Mouse (Mus musculus) right cerebral cortex, postnatal 14 days (tissue): ENCODE data around the gene Gpa33.

Experiments used
- DNase-seq: peaks from one replicate; pipeline ENCODE4 v3.0.0; 2022

Gene Gpa33

DNA sequence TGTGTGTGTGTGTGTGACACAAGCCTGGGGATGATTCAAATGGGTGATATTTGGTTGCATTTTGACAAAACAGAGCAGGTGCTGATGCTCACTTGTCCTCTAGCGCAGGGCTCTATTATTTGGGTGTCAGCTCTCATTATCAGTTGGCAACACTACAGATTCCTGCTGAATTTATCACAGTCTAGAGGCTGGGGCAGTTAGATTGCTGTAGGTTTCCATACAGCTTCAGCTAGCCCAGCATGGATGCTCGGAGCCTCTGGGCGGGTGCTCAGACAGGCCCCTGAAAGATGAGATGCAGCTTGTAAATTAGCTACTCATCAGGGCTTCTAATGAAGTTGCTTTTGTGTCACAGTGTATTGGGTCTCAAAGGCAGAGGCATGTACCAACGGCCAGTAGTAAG, 37.4 kb downstream of the Gpa33 start:
- no peak for DNase-seq

DNA sequence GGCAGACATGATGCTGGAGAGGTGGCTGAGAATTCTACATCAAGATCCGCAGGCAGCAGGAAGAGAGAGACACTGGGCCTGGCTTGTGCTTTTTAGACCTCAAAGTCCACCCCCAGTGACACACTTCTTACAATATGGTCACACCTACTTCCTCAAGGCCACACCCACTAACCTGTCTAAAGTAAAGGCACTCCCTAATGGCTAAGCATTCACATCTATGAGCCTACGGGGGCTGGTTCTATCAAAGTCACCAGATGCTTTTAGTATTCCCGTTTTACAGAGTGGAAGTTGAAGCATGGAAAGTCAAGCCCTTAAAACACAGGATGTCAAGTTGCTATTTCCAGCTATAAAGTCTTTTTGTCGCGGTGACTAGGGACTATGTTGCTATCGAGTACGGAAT, 38.0 kb downstream of the Gpa33 start:
- DNase-seq = no peak

GRCm38 (mm10) chr1:166169713-166170112, 39.7 kb downstream of the Gpa33 start:
- DNase-seq = no peak

DNA sequence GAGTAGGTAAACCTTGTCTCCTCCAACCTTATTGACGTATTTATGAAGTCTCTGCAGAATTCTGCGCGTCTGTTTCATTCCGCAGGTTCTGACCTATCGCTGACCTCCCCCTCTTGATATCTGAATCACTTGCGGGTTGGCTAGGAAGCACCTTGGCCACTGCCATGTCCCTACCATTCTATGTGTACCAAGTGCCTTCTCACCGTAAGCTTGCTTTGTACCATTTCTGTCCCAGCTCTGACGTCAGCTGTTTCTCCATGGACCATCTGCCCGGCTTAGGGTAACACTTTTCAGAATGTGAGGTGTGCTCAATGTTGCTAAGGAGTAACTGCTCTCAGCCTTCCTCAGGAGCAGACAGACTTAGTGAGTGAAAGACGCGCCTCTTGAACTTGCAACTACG, 40.8 kb downstream of the Gpa33 start:
- no peak for DNase-seq

DNA sequence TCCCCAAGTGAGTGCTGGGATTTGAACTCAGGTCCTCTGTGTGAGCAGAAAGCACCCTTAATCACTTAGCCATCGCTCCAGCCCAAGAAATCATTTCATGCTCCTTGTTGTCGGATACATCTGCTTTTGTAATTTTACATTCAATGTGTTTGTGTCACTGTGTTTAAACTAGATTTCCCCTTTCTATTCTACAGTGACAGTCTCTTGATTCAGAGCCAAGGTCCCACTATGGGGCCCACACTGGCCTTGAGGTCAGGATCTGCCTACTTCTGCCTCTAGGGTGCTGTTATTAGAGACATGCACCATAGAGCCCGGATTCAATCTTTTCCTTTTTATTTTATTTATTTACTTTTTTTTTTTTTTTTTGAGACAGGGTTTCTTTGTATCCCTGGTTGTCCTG, 43.0 kb downstream of the Gpa33 start:
- no peak for DNase-seq

DNA sequence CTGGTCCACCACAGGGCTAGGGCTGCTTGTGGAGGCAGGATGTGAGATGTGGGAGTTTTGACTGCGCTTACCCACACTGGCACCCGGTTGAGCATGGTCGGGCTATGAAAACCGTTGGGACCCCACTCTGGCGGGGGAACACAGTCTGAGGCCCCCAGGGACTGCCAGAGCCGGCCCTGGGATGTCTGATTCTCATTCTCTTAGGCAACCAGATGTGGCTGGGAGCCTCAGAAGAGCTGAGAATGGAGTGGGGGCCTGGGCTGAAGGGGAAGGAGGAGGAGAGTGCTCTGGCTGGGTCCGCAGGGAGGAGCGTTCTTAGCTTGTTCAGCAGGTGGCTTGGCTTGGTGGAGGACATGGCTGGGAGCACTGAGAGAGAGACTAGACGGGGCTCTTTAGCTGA, 43.6 kb downstream of the Gpa33 start:
- no peak for DNase-seq

- no peak for DNase-seq
Observed at GRCm38 (mm10) chr1:166181510-166181909, 51.5 kb downstream of the Gpa33 start.

- no peak for DNase-seq
Observed at GRCm38 (mm10) chr1:166182952-166183627, 53.1 kb downstream of the Gpa33 start.

GRCm38 (mm10) chr1:166184391-166185229, 54.6 kb downstream of the Gpa33 start:
- no peak for DNase-seq

GRCm38 (mm10) chr1:166185357-166185756, 55.3 kb downstream of the Gpa33 start:
- no peak for DNase-seq

DNA sequence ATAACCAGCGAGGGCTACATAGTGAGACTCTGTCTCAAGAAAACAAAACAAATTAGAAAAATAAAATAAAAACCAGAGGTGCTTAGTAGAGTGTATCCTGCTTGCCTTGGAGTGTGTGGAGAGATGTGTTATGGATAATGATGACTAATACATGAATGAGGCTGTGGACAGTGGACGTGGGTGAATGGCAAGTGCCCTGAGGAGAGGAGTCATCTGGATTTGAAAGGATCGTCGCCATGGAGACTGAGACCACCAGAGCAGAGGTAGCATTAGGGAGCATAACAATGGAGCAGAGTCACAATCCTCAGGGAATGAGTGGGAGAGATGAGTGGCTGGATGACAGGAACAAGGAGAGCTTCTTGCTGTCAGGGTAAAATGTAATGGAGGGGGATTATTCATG, 59.8 kb downstream of the Gpa33 start:
- no peak for DNase-seq

DNA sequence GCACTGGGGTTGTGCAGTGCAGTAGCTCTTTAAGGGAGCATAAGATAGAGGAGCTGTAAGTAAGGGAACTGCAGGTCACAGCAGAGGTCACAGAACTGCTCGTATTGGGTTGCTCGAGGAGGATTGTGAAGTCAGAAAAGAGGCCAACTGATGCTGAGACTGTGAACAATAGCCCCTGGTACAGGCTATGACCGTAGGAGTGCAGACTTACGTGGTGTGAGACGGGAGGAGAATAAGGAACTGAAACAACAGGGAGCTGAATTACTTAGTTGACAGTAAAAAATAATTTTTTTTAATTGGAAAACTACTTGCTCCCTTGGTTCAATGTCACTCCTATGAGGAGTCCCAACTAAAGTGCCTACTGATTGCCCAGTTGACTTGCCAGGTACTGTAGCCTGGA, 74.1 kb downstream of the Gpa33 start:
- DNase-seq = no peak

- no peak for DNase-seq
Observed at GRCm38 (mm10) chr1:166205159-166205558, 75.1 kb downstream of the Gpa33 start.

GRCm38 (mm10) chr1:166209371-166209770, 79.3 kb downstream of the Gpa33 start:
- no peak for DNase-seq

DNA sequence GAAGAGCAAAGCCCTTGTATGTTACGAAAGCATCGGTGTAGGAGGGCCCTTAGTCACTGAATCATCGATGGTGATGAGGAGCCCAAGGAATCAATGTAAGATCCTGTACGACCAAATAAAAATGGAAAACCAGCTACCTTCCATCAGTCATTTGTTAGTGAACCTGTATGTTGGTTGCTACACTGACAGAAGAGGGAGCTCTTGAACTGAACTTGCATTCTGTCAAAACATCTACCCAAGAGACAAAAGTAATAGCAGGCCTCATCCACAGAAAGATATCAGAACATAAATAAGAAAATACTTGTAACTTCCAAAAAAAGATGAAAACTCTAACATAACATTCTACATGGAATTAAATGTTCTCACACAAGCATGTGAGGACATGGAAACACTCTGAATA, 84.1 kb downstream of the Gpa33 start:
- no peak for DNase-seq
